Mouse (Mus musculus) left cerebral cortex, adult 8-10 months (tissue): Measurements from ENCODE around the gene Ap2b1. TPM values are rescaled to one million over a fixed set of nuclear protein-coding genes. Genes with fewer than 3 reads are reported as not detected.
"Not testable (repeated sequence)": the region's sequence is repeated elsewhere in the genome, so short reads cannot be mapped to it uniquely, and the experiment has no call there.

Source experiments
- DNase-seq, 2 experiments: peaks; one replicate each; pipeline ENCODE4 v3.0.0; 2022; ENCODE audit warnings: low spot score in 2 of 2
- total RNA-seq, 4 experiments: library from RNA; stranded (reverse); gene quantifications; 2 replicates each; pipeline ENCODE4 v1.2.4; 2022

The Ap2b1 gene
- total RNA-seq, 4 experiments from 2014 or later, result 255 to 290 (median 271) TPM

DNA sequence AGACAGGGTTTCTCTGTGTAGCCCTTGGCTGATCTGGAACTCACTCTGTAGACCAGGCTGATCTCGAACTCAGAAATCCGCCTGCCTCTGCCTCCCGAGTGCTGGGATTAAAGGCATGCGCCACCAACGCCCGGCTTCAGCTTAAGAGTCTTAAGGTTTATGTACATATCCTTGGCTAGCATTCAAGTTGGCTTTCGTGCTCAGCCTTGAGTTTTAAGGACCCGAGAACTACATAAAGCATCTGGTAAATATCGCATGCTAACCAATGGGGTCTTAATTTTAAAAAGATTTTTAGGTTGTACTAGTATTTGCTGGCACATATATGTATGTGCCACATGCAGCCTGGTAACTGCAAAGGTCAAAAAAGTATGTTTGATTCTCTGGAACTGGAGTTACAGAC is 900 bp downstream of the Ap2b1 start:
- DNase-seq, result no peak

DNA sequence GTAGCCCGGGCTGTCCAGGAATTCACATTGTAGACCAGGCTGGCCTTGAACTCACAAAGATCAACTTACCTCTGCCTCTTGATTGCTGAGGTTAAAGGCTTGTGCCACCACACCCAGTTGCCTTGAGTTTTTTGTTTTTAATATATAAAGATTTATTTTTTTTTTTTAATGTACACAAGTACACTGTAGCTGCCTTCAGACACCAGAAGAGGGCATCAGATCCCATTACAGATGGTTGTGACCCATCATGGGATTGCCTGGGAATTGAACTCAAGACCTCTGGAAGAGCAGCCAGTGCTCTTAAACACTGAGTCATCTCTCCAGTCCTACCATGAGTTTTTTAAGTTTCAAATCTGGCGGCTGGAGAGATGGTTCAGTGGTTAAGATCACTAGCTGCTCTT is 2.6 kb downstream of the Ap2b1 start:
- no peak for DNase-seq

- DNase-seq, result peak in 1 of 2 experiments; percentile 39
Observed at GRCm38 (mm10) chr11:83302124-83302523, 3.3 kb downstream of the Ap2b1 start.

DNA sequence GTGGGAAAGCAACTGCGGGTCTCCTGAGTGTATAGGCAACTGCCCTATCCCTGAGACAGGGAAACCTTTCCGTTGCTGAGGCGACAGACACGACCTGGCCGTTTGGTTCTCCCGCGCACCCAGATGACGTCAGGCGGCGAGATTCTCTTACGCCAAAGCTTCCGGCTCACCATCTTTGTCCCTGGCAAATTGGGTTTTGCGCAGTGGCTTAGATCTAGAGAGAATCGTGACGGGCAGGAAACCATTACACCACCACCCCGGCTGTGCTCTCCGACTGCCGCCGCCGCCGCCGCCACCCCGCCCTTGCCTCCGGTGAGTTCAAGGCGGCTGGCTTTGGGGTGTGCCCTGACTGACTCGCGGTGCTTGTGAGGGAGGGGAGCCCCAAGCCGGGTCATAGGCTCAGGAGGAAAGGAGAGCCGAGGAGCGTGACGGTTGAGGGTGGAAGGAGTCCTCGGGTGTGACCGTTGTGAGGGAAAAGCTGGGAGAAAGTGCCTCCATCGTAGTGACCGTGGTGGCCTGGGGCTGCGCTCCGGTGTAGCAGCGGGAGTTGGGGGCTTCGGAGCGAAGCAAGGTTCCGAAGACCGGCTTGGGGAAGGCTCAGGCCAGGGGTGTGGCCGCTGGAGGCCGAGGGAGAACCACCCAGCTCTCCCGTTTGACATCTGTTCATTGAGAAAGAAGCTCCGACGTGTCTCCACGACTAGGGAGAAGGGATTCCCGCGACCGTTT is 3.9 kb downstream of the Ap2b1 start, which contains the start of gene Pex12:
Gene Pex12, minus strand, starts transcription at position 61 of the 726 bp plus-strand sequence.
- DNase-seq, result peak; percentile 91 to 93

GRCm38 (mm10) chr11:83303751-83304150 is 4.9 kb downstream of the Ap2b1 start:
- peak in 1 of 2 experiments; percentile 41 for DNase-seq

- DNase-seq, result no peak
Observed at GRCm38 (mm10) chr11:83304485-83304884, 5.7 kb downstream of the Ap2b1 start.

DNA sequence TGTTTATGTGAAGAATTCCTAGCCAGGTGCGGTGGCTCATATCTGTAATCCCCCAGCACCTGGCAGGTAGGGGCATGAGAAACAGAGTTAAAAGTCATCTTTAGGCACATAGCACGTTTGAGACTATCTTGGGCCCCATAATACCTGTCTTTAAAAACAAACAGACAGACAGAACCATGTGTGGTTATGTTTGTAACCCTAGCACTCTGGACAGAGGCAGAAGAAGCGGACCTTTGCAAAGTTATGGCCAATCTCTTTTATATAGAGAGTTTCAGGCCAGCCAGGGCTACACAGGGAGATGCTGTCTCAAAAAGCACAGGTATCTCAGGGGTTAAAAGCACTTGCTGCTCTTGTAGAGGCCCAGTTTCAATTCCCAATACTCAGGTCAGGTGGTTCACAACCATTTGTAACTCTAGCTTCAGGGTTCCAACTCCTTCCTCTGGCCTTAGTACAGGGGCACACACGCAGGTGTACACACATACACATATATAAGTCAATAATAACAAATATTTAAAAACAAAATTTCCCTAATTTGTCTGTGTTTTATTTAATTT is 8.0 kb downstream of the Ap2b1 start:
- no peak for DNase-seq

DNA sequence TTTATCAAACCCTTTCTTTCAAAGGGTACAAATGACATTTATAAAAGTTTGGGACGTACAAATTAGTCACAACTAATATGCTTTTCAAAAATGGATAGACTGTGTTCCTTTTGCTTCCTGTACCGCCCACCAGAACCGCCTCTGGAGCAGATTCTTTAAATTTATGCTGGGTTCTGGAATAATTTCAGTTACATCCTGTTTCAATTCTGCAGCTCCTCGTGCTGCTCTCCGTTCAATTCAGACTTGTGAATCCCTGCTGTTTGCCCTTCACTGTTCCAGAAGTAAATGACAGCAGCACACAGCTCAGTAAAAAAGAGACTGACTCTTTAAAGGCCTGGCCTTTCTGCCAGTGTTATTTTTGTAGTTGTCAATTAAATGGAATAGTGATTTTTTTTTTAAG is 13.6 kb downstream of the Ap2b1 start:
- peak in 1 of 2 experiments; percentile 44 for DNase-seq

GRCm38 (mm10) chr11:83319048-83319447 is 20.2 kb downstream of the Ap2b1 start:
- DNase-seq, result no peak

GRCm38 (mm10) chr11:83326692-83327091 is 27.9 kb downstream of the Ap2b1 start:
- not testable (repeated sequence) for DNase-seq

DNA sequence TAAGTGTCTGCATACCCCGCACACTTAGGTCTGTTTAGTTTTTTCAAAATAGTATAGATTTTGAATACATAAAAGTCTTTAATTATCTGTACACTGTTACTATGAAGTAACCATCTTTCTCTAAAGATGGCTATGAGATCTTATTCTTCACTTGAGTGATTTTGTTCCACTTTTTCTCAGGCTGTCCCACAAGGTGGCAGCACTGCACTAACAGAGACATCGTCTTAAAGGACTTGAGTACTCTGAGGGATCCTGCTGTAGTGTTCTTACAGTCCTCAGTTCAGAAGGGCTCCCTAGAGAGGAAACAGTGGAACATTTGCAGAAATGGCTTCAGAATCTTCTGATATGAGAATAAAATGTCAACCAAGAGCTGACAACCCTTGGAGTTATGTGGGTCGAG is 28.6 kb downstream of the Ap2b1 start:
- no peak for DNase-seq

DNA sequence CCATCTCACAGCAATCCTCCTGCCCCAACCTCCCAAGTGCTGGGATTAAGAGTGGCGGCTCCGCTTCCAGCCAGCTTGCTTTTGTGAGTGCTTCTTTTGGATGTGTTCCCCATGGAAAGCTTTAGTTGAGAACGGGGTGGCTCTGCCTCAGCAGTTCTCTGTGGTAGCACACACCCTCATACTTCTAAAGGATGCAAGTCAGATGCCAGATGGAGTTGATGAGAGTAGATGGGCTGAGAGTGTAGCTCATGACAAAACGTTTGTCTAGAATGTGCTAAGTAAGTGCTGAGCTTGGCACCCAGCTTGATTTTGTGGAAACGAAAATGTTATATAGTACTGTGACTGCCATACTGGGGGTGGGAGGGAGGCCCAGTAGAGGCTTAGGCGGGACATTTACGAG is 37.0 kb downstream of the Ap2b1 start:
- peak in 1 of 2 experiments; percentile 46 for DNase-seq

DNA sequence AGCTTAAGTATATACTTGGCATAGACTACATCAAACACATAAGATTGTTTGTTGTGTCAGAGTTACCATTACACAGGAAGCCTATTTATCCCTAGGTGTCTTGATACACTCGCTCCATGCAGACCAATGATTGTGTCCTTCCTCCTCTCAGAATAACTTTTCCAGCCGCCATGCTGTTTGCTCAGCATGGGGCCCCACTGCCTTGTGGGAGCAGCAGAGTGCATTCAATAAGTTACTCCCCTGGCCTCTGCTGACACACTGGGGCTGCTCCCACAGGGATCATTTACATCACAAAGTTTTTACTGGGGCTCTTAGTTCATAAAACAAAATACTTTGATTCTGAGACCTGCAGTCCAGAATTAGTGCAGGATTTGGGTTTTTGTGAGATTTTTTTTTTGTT is 40.9 kb downstream of the Ap2b1 start:
- DNase-seq, result no peak

- DNase-seq, result no peak
Observed at GRCm38 (mm10) chr11:83341716-83342245, 43.0 kb downstream of the Ap2b1 start.

DNA sequence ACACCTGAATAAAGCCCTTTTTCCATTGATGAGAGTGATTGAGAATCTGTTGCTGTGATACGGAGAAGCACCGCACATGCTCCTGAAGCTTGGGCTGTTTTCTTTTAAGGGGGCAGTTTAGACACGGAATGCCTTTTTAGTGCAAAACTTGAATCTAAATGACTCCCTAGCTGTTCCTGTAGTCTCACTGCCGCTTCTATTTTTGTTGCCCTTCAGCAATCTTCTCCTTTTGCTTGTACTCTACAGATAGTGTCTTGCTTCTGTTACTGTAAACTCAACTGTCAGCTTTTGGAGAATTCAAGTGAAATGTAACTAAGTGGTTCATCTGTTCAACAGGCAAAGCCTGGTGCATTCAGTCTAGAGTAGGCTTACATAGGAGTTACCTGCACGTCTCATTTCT is 56.6 kb downstream of the Ap2b1 start:
- DNase-seq, result no peak

DNA sequence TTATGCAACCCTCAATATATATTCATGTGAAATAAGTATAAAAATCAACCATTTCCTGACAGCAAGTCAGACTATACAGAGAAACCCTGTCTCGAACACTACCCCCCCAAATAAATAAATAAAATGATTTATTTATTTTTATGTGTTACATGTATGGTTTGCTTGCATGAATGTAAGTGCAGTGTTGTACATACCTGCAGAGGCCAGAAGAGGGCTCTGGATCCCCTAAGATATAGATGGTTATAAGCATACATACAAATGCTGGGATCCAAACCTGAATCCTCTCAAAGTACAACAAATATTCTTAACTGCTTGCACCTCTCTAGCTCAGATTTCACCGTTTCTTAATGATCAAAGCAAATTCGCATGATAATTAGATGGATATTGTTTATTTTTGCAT is 58.6 kb downstream of the Ap2b1 start:
- no peak for DNase-seq

GRCm38 (mm10) chr11:83364656-83365055 is 65.8 kb downstream of the Ap2b1 start:
- no peak for DNase-seq

- peak in 1 of 2 experiments; percentile 24 for DNase-seq
Observed at GRCm38 (mm10) chr11:83371267-83371666, 72.4 kb downstream of the Ap2b1 start.

GRCm38 (mm10) chr11:83379745-83380341 is 81.0 kb downstream of the Ap2b1 start:
- DNase-seq, result no peak

DNA sequence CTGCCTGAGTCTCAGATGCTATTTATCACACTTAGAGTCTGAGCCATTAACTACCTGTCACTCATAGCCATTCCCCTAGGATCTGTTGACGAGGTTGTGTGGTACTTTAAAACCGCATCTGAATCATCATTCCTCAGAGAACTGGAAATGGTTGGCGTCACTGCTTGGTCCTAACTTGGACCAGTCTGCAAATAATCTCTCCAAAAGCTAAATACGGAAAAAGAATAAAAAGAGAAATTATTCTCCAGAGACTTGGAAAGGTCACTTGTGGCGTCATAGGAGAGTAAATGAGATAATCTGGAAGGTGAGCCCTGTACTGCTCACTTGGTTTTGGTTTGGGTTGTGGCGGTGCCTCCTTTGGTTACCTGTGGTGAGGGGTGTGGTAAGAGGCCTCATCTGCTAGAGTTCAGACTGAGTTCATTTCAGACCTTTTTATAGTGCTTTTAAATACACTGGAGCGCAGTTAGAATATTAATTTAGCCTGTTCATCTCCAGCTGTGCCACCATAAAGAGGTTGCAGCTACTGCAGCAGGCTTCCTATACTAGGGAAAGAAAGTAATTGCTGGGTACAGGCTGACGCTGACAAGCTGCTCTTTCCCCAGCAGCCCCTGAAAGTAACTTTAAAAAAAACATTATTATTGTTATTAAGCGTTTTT is 84.2 kb downstream of the Ap2b1 start:
- DNase-seq, result no peak

- no peak for DNase-seq
Observed at GRCm38 (mm10) chr11:83383532-83383887, 84.7 kb downstream of the Ap2b1 start.

DNA sequence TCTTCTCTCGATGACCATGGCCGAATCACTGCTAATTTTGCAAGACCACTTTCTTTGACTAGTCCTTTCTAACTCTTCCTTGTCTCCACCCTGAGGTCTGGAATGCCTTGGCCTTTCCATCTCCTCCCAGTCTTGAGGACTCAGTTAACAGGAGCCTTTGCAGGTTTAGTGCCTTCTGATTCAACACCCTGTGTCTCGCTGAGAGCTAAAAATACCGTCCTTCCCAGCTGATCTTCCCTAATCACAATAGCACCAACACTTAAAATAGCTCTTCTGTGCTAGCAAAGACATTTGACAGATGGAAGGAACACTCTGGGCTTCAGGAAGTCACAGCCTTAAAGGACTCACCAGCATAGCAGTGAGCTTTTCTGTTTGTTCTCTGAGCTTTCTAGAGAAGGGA is 94.2 kb downstream of the Ap2b1 start:
- DNase-seq, result no peak
